Mouse (Mus musculus): ENCODE results near the gene Ubxn2a. TPM values are rescaled to one million over a fixed set of nuclear protein-coding genes. Genes with fewer than 3 reads are reported as not detected.

Ubxn2a gene
- polyA plus RNA-seq, 1 experiment from 2014 or later, result 32.8 TPM

DNA sequence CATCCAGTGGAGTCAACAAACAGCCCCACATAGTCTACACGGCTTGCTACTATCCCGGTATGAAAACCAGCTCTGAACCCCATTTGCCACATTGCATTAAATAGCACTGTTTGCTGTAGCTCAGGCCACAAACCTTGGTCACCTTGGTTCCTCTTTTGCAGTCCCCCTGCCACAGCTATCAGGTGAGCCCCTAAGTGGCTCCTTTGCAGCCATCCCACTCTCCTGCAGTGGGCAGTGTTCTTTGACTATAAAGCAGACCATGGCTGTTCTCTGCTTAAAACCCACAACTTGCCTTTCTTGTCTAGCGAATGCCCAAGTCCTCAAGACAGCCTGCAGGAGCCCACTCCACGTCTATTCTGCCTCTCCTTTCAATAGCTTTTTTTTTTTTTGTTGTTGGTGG is 35.2 kb downstream of the Ubxn2a start:
- 70% methylated on average over 4 of the region's 4 CpGs for WGBS
- Histone ChIP-seq H3K4me1 (ENCODE audit: control insufficient read depth, insufficient read depth, low read length) (peaks cover 20% of the 10 kb centered on the region), H3K9ac (ENCODE audit: low read depth, low read length) (no peak overlapping the region), H3K27me3 (replicated peaks; ENCODE audit: control insufficient read depth, insufficient read depth, low read length) (no peaks in the 10 kb centered on the region), H3K4me3 (ENCODE audit: low read length) (no peak overlapping the region), H3K27ac (ENCODE audit: low read length) (no peak overlapping the region), H3K36me3 (ENCODE audit: control insufficient read depth, insufficient read depth, low read length) (no peaks in the 10 kb centered on the region), H3K9me3 (ENCODE audit: control insufficient read depth, low read length) (no peaks in the 10 kb centered on the region), H3K4me2 (ENCODE audit: low read depth, low read length) (no peak overlapping the region)
- no peak for ATAC-seq

DNA sequence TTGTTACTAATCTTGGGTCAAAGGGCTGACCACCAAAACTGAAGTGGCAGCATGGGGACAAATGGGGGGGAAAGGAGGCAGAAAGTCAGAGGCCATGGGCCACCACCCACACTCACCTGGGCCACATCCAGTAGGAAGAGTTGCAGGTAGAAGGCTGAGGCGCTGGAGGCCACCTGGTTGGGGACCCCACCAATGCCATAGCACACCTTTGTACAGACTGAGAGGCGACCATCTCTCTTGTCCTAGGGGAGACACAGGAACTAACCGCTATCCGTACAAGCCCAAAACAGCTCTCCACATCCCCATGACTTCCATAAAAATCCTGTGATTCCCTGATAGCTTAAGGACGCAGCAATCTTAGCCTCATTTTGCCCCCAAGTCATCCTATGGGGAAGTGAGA is 36.2 kb downstream of the Ubxn2a start:
- H3K27ac ChIP-seq (ENCODE audit: low read length), result no peak overlapping the region
- no peak for ATAC-seq
- peaks cover 19% of the 10 kb centered on the region for H3K4me1 ChIP-seq (ENCODE audit: control insufficient read depth, insufficient read depth, low read length)
- H3K36me3 ChIP-seq (ENCODE audit: control insufficient read depth, insufficient read depth, low read length), result no peaks in the 10 kb centered on the region
- 89% methylated on average over 5 of the region's 5 CpGs for WGBS
- H3K9me3 ChIP-seq (ENCODE audit: control insufficient read depth, low read length), result no peaks in the 10 kb centered on the region
- no peaks in the 10 kb centered on the region for H3K27me3 ChIP-seq (replicated peaks; ENCODE audit: control insufficient read depth, insufficient read depth, low read length)
- H3K4me2 ChIP-seq (ENCODE audit: low read depth, low read length), result no peak overlapping the region
- no peak overlapping the region for H3K9ac ChIP-seq (ENCODE audit: low read depth, low read length)
- H3K4me3 ChIP-seq (ENCODE audit: low read length), result no peak overlapping the region

DNA sequence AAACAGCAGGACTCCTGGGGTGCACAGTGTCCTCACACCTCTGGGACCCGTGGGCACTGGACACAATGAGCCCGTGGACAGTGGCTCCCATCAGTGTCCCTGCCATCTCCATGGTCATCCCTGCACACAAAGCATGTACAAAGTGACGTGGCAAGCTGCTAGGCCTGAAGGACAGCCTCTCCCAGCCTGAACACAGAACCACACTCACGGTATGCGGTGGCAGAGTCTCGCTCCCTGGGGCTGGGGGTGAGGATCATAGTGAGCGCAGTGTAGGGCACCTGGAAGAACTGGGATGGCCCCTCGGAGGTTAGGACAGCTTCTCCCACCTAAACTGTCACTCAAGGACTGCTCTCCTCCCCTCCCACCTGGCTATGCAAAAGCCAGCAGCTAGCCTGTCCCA is 38.6 kb downstream of the Ubxn2a start:
- no peak overlapping the region for H3K27ac ChIP-seq (ENCODE audit: low read length)
- H3K4me3 ChIP-seq (ENCODE audit: low read length), result no peak overlapping the region
- peaks cover 11% of the 10 kb centered on the region for H3K4me1 ChIP-seq (ENCODE audit: control insufficient read depth, insufficient read depth, low read length)
- H3K9ac ChIP-seq (ENCODE audit: low read depth, low read length), result no peak overlapping the region
- no peaks in the 10 kb centered on the region for H3K27me3 ChIP-seq (replicated peaks; ENCODE audit: control insufficient read depth, insufficient read depth, low read length)
- no peak for ATAC-seq
- no peaks in the 10 kb centered on the region for H3K9me3 ChIP-seq (ENCODE audit: control insufficient read depth, low read length)
- no peak overlapping the region for H3K4me2 ChIP-seq (ENCODE audit: low read depth, low read length)
- 81% methylated on average over 8 of the region's 8 CpGs for whole genome bisulfite sequencing
- no peaks in the 10 kb centered on the region for H3K36me3 ChIP-seq (ENCODE audit: control insufficient read depth, insufficient read depth, low read length)

DNA sequence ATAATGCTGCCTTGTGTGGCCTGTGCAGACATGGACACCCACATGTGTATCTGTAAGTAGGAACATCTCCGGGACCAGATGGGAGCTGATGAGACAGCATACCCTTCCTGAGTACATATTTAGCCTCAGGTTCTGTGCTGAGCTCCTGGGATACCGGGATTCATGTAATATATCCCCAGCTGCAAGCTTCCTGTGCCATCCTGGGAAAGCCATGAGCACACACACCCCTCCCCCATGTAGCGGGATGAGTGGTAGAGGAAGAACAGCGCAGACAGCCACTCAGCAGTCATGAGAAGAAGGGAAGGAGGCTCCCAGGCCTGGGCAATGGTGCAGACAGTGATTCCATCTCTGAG is 43.2 kb downstream of the Ubxn2a start:
- no peak overlapping the region for H3K27ac ChIP-seq (ENCODE audit: low read length)
- H3K4me3 ChIP-seq (ENCODE audit: low read length), result no peak overlapping the region
- WGBS, result 62% methylated on average over 4 of the region's 4 CpGs
- H3K9me3 ChIP-seq (ENCODE audit: control insufficient read depth, low read length), result no peaks in the 10 kb centered on the region
- no peaks in the 10 kb centered on the region for H3K36me3 ChIP-seq (ENCODE audit: control insufficient read depth, insufficient read depth, low read length)
- no peak overlapping the region for H3K9ac ChIP-seq (ENCODE audit: low read depth, low read length)
- no peaks in the 10 kb centered on the region for H3K27me3 ChIP-seq (replicated peaks; ENCODE audit: control insufficient read depth, insufficient read depth, low read length)
- 0 out of 2 replicates have a peak, but pooled peaks cover 8% of the 10 kb centered on the region for H3K4me1 ChIP-seq (ENCODE audit: control insufficient read depth, insufficient read depth, low read length)
- ATAC-seq, result no peak
- no peak overlapping the region for H3K4me2 ChIP-seq (ENCODE audit: low read depth, low read length)

DNA sequence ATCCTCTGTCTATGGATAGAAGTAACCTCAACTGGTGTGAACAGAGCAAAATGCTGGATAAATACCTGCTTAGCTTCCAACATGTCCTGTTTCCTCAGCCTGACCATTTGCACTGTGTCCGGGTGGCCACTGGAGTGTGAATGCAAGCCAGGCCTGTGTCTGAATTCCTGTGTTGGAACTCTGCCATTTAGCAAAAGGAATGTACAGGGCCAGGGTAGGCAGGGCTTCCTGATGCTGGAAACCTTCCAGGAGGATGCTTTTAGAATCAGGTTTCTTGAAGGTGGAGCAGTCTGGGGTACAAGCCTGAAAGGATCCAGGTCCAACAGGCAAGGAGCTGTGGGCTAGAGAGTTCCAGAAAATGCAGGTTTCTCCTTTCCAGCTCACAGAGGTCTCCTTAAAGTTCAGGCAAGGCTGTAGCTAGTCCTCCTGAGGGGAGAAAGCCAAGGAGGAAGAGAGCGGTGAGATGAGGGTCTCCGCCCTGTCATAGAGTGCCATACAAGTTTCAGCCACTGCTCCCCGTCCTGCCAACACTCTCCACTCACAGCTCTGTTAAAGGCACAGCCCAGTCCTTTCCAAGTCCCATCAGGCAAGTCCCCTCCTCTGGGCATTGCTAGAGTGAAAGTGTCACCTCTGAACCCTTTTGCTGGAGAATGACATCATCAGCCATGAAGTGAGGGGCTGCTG is 43.7 kb downstream of the Ubxn2a start:
- Histone ChIP-seq H3K9ac (ENCODE audit: low read depth, low read length) (no peak overlapping the region), H3K27ac (ENCODE audit: low read length) (no peak overlapping the region), H3K9me3 (ENCODE audit: control insufficient read depth, low read length) (no peaks in the 10 kb centered on the region), H3K4me3 (ENCODE audit: low read length) (no peak overlapping the region), H3K36me3 (ENCODE audit: control insufficient read depth, insufficient read depth, low read length) (no peaks in the 10 kb centered on the region), H3K4me2 (ENCODE audit: low read depth, low read length) (no peak overlapping the region), H3K4me1 (ENCODE audit: control insufficient read depth, insufficient read depth, low read length) (0 out of 2 replicates have a peak, but pooled peaks cover 5% of the 10 kb centered on the region), H3K27me3 (replicated peaks; ENCODE audit: control insufficient read depth, insufficient read depth, low read length) (no peaks in the 10 kb centered on the region)
- 0 out of 2 replicates have a peak, but pooled peaks have one; percentile 29 for ATAC-seq
- WGBS, result 60% methylated on average over 4 of the region's 4 CpGs

DNA sequence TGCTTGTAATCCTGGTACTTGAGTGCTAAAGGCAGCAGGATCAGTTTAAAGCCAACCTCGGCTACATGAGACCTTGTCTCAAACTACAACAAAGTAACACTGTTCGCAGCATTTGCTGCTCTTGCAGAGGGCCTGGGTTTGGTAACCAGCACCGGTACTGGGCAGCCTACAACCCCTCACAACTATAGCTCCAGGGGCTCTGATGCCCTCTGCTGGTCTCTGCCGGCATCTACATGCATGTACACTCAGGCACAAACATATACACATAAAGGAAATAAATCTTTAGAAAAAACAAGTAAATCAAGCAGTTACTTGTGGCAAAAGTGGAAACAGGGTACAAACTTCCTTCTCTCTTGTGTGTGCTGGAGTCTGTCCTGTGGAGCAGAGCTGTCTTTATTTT is 44.8 kb downstream of the Ubxn2a start:
- Histone ChIP-seq H3K27me3 (replicated peaks; ENCODE audit: control insufficient read depth, insufficient read depth, low read length) (no peaks in the 10 kb centered on the region), H3K9ac (ENCODE audit: low read depth, low read length) (no peak overlapping the region), H3K9me3 (ENCODE audit: control insufficient read depth, low read length) (no peaks in the 10 kb centered on the region), H3K4me3 (ENCODE audit: low read length) (no peak overlapping the region), H3K27ac (ENCODE audit: low read length) (no peak overlapping the region), H3K4me1 (ENCODE audit: control insufficient read depth, insufficient read depth, low read length) (0 out of 2 replicates have a peak, but pooled peaks cover 5% of the 10 kb centered on the region), H3K4me2 (ENCODE audit: low read depth, low read length) (no peak overlapping the region), H3K36me3 (ENCODE audit: control insufficient read depth, insufficient read depth, low read length) (no peaks in the 10 kb centered on the region)
- 90% methylated on average over 4 of the region's 4 CpGs for WGBS
- no peak for ATAC-seq

DNA sequence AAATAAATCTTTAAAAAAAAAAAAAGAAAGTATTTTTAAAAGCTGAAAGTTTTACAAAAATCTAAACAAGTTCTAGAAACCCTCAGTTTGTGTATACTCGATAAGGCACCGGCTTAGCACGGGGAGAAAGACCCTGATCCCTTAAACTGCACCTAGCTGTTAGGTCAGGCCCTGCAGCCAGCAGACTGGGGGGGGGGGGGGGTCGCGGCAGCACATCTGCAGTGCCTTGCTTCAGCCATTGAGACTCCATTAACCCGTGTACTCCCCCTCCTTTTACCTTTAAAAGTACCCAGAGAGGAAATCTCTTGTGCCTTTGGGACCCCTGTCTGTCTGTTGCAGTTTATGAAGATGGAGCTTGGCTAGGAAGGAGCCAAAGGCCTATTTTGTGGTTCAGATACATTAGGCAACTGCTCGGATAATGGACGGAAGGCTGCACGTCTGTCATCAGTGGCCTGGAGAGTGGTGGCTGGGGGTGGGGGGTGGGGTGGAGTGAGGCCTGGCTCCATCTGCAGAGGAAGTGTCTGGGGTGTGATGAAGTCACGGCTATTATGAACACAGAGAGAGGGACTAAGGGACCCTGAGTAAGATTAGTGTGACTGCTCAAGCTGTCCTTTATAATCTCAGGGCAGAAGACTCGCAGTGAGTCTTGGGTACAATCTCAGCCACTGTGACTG is 48.1 kb downstream of the Ubxn2a start:
- no peak overlapping the region for H3K4me2 ChIP-seq (ENCODE audit: low read depth, low read length)
- 0 out of 2 replicates have a peak, but pooled peaks cover 5% of the 10 kb centered on the region for H3K4me1 ChIP-seq (ENCODE audit: control insufficient read depth, insufficient read depth, low read length)
- H3K9me3 ChIP-seq (ENCODE audit: control insufficient read depth, low read length), result no peaks in the 10 kb centered on the region
- H3K27me3 ChIP-seq (replicated peaks; ENCODE audit: control insufficient read depth, insufficient read depth, low read length), result no peaks in the 10 kb centered on the region
- WGBS, result 51% methylated on average over 11 of the region's 11 CpGs
- H3K4me3 ChIP-seq (ENCODE audit: low read length), result no peak overlapping the region
- 0 out of 2 replicates have a peak, but pooled peaks have one; percentile 32 for ATAC-seq
- H3K36me3 ChIP-seq (ENCODE audit: control insufficient read depth, insufficient read depth, low read length), result no peaks in the 10 kb centered on the region
- no peak overlapping the region for H3K9ac ChIP-seq (ENCODE audit: low read depth, low read length)
- no peak overlapping the region for H3K27ac ChIP-seq (ENCODE audit: low read length)

DNA sequence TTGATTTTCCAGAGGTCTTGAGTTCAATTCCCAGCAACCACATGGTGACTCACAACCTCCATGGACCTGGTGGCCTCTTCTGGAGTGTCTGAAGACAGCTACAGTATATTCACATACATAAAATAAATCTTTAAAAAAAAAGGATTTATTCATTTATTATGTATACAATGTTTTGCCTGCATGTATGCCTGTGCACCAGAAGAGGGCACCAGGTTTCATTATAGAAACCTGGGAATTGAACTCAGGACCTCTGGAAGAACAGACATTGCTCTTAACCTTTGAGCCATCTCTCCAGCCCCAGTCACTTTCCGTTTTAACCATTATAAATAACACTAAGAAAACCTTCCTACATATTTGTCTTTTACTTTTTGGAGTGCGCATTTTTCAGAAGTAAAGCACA is 50.7 kb downstream of the Ubxn2a start:
- no peaks in the 10 kb centered on the region for H3K4me1 ChIP-seq (ENCODE audit: control insufficient read depth, insufficient read depth, low read length)
- H3K9ac ChIP-seq (ENCODE audit: low read depth, low read length), result no peak overlapping the region
- no peak for ATAC-seq
- H3K27me3 ChIP-seq (replicated peaks; ENCODE audit: control insufficient read depth, insufficient read depth, low read length), result no peaks in the 10 kb centered on the region
- H3K27ac ChIP-seq (ENCODE audit: low read length), result no peak overlapping the region
- WGBS, result 96% methylated on average over 2 of the region's 2 CpGs
- no peak overlapping the region for H3K4me2 ChIP-seq (ENCODE audit: low read depth, low read length)
- H3K36me3 ChIP-seq (ENCODE audit: control insufficient read depth, insufficient read depth, low read length), result no peaks in the 10 kb centered on the region
- no peak overlapping the region for H3K4me3 ChIP-seq (ENCODE audit: low read length)
- H3K9me3 ChIP-seq (ENCODE audit: control insufficient read depth, low read length), result no peaks in the 10 kb centered on the region

DNA sequence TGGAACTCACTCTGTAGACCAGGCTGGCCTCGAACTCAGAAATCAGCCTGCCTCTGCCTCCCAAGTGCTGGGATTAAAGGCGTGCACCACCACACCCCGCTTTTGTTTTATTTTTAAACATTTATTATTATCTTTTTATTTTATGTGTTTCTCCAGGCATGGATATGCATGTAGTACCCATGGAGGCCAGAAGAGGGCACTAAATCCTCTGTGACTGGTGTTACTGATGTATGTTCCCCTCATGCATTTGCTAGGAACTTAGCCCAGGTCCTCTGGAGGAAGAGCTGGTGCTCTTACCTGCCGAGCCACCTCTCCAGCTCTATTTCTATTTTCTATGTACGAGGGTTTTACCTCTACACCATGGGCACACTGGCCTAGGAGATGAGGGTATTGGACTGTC is 51.3 kb downstream of the Ubxn2a start:
- no peak for ATAC-seq
- no peaks in the 10 kb centered on the region for H3K27me3 ChIP-seq (replicated peaks; ENCODE audit: control insufficient read depth, insufficient read depth, low read length)
- 96% methylated on average over 5 of the region's 5 CpGs for WGBS
- H3K9ac ChIP-seq (ENCODE audit: low read depth, low read length), result no peak overlapping the region
- H3K4me1 ChIP-seq (ENCODE audit: control insufficient read depth, insufficient read depth, low read length), result no peaks in the 10 kb centered on the region
- H3K36me3 ChIP-seq (ENCODE audit: control insufficient read depth, insufficient read depth, low read length), result no peaks in the 10 kb centered on the region
- H3K4me2 ChIP-seq (ENCODE audit: low read depth, low read length), result no peak overlapping the region
- no peaks in the 10 kb centered on the region for H3K9me3 ChIP-seq (ENCODE audit: control insufficient read depth, low read length)
- H3K27ac ChIP-seq (ENCODE audit: low read length), result no peak overlapping the region
- H3K4me3 ChIP-seq (ENCODE audit: low read length), result no peak overlapping the region
